Mouse (Mus musculus) lung, adult 2 months (tissue): Measurements from ENCODE around the gene Knl1.
A peak's percentile ranks its signal among the peaks of the same experiment; 100 is the strongest.

Source experiments
- CTCF ChIP-seq: fragments of 200-500 bp; IDR thresholded peaks from 2 replicates; pipeline ENCODE4 v1.5.1; 2011; ENCODE audit warnings: mild to moderate bottlenecking, low read length, control low read depth; ENCODE audit not compliant: insufficient read depth
- POLR2A ChIP-seq: fragments of 200-500 bp; IDR thresholded peaks from 2 replicates; pipeline ENCODE4 v1.6.1; 2011; ENCODE audit warnings: low read depth, mild to moderate bottlenecking, control low read depth, low read length, borderline replicate concordance; ENCODE audit errors: extremely low read depth

GRCm38 (mm10) chr2:119145199-119145598 is 98.3 kb downstream of the Knl1 start:
- TF ChIP-seq POLR2A (no peak), CTCF (0 out of 2 replicates have a peak, but pooled peaks have one; percentile 32)
